Comparison of ENCODE assay signal across 8 mouse cellular contexts in the genomic region with DNA sequence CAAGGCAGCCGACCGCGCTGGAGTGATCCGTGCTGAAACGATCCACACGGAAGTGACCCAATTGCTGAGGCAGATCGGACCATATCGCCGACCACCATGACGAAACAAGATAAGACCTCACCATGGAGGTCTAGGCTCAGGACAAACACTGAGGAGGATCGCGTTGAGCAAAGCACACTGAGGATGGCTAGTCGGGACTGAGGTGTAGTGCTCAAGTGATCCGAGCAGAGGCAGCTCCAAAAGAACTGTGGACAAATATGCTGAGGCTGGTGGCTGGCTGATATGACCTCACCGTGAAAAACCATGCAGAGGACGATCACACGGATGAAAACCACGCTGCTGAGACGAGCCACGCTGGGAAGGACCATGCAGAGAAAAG.
A peak's percentile ranks its signal among the peaks of the same experiment; 100 is the strongest.
DNase-seq lines count a peak whose midpoint lies in the region; ATAC-seq and TF ChIP-seq lines count a peak whose summit lies in the region.

No protein-coding gene starts in this region.

- H3K9me3 ChIP-seq in lung, postnatal 0 days (ENCODE audit: low read length), result no peaks in the 10 kb centered on the region
- H3K9me3 ChIP-seq in forebrain, postnatal 0 days (ENCODE audit: low read length), result no peaks in the 10 kb centered on the region
- no peaks in the 10 kb centered on the region for H3K9me3 ChIP-seq in liver, embryonic 12.5 days (replicated peaks)

- peak overlapping the region; percentile 53 for H3K4me2 ChIP-seq in lung, postnatal 0 days (replicated peaks; ENCODE audit: low read depth, low read length)
- H3K4me2 ChIP-seq in forebrain, postnatal 0 days (ENCODE audit: low read depth), result peak overlapping the region; percentile 53
- peak overlapping the region; percentile 65 for H3K4me2 ChIP-seq in liver, embryonic 12.5 days

- H3K36me3 ChIP-seq in lung, postnatal 0 days (ENCODE audit: insufficient read depth, low read length), result no peaks in the 10 kb centered on the region
- H3K36me3 ChIP-seq in forebrain, postnatal 0 days (ENCODE audit: insufficient read depth), result no peaks in the 10 kb centered on the region
- peaks cover 7% of the 10 kb centered on the region; the same call in 1 of the 2 replicates for H3K36me3 ChIP-seq in liver, embryonic 12.5 days

- H3K4me3 ChIP-seq in lung, postnatal 0 days (ENCODE audit: low read depth, low read length), result peak overlapping the region; percentile 50
- H3K4me3 ChIP-seq in forebrain, postnatal 0 days (ENCODE audit: low read depth, low read length), result peak overlapping the region; percentile 46
- peak overlapping the region; percentile 71 for H3K4me3 ChIP-seq in liver, embryonic 12.5 days

- TF ChIP-seq CTCF in lung, postnatal 0 days (IDR thresholded peaks at IDR 0.05), result no peak
- no peak for TF ChIP-seq CTCF in forebrain, postnatal 0 days (IDR thresholded peaks at IDR 0.05; ENCODE audit: low read depth)

- no peak for TF ChIP-seq EP300 in lung, postnatal 0 days (IDR thresholded peaks at IDR 0.05)

- WGBS in lung, postnatal 0 days, result 45% methylated on average over 20 of the region's 20 CpGs
- WGBS in forebrain, postnatal 0 days, result 46% methylated on average over 20 of the region's 20 CpGs
- WGBS in liver, embryonic 12.5 days (ENCODE audit: insufficient replicate concordance), result 44% methylated on average over 20 of the region's 20 CpGs

- H3K27ac ChIP-seq in lung, postnatal 0 days (ENCODE audit: low read length), result peak overlapping the region; percentile 28
- H3K27ac ChIP-seq in forebrain, postnatal 0 days (ENCODE audit: low read depth, low read length), result peak overlapping the region; percentile 73
- H3K27ac ChIP-seq in liver, embryonic 12.5 days, result peak overlapping the region; percentile 79

- H3K9ac ChIP-seq in lung, postnatal 0 days (replicated peaks; ENCODE audit: low read depth), result peak overlapping the region; percentile 43; the same call in 1 of the 2 replicates
- H3K9ac ChIP-seq in forebrain, postnatal 0 days, result peak overlapping the region; percentile 52
- H3K9ac ChIP-seq in liver, embryonic 12.5 days, result peak overlapping the region; percentile 78

- no peak; the same call in 1 of the 2 replicates for ATAC-seq in lung, postnatal 0 days
- peak; percentile 30; the same call in 1 of the 2 replicates for ATAC-seq in forebrain, postnatal 0 days
- ATAC-seq in liver, embryonic 12.5 days, result peak; percentile 42
- no peak for ATAC-seq in activated CD4-positive, CD25-positive, alpha-beta regulatory T cell, adult 4 months

- no peak for DNase-seq in lung, postnatal 0 days (ENCODE audit: low spot score)
- DNase-seq in lung, adult 18-20 months, result no peak
- DNase-seq in cerebellum, adult 9-11 months, result peak; percentile 17
- DNase-seq in forebrain, postnatal 0 days, result no peak
- DNase-seq in spleen, postnatal 36 days (ENCODE audit: low spot score in 2 of 2), result peak; percentile 2 to 8
- DNase-seq in gastrocnemius, postnatal 25 days, result no peak

- no peaks in the 10 kb centered on the region for H3K27me3 ChIP-seq in lung, postnatal 0 days (replicated peaks; ENCODE audit: insufficient read depth, low read length)
- no peaks in the 10 kb centered on the region for H3K27me3 ChIP-seq in forebrain, postnatal 0 days (ENCODE audit: insufficient read depth, low read length)
- H3K27me3 ChIP-seq in liver, embryonic 12.5 days (replicated peaks), result no peaks in the 10 kb centered on the region

- H3K4me1 ChIP-seq in lung, postnatal 0 days (ENCODE audit: insufficient read depth, low read depth, low read length), result no peaks in the 10 kb centered on the region; the same call in 1 of the 2 replicates
- H3K4me1 ChIP-seq in forebrain, postnatal 0 days (ENCODE audit: insufficient read depth), result 0 out of 2 replicates have a peak, but pooled peaks cover 5% of the 10 kb centered on the region
- peaks cover 25% of the 10 kb centered on the region for H3K4me1 ChIP-seq in liver, embryonic 12.5 days

Comparison
In these comparisons a context has a peak if more than half of its experiments do, and no peak if none do; other contexts are left out.
1. ATAC-seq: peak in forebrain, postnatal 0 days (single experiment) and liver, embryonic 12.5 days (single experiment); none in lung, postnatal 0 days (single experiment) and activated CD4-positive, CD25-positive, alpha-beta regulatory T cell, adult 4 months (single experiment).
2. DNase-seq: peak in cerebellum, adult 9-11 months (single experiment) and spleen, postnatal 36 days (2 of 2); none in lung, postnatal 0 days (single experiment), lung, adult 18-20 months (0 of 2), forebrain, postnatal 0 days (single experiment) and gastrocnemius, postnatal 25 days (single experiment).
3. H3K27ac ChIP-seq: peak in every context shown above with its lines; median percentile 79 in liver, embryonic 12.5 days; 73 in forebrain, postnatal 0 days; 28 in lung, postnatal 0 days.
4. Peak in every context shown above with its lines, with median percentiles within 50 percentile points of each other: H3K4me2 ChIP-seq, H3K4me3 ChIP-seq and H3K9ac ChIP-seq.